Mouse (Mus musculus): ENCODE measurements around the gene Araf. TPM values are rescaled to one million over a fixed set of nuclear protein-coding genes. Genes with fewer than 3 reads are reported as not detected.

Araf gene
- 86.6 and 88.3 TPM in 2 replicates for polyA plus RNA-seq (2015; fragmentation: Nextera tagmentation; extraction: Ambion mirVana)

- peak within 1 kb of the TSS; percentile 80 for H3K27ac ChIP-seq
- H3K9me3 ChIP-seq (replicated peaks; ENCODE audit: low read length): no peaks in the 10 kb centered on the region
- no peak for TF ChIP-seq CTCF (IDR thresholded peaks at IDR 0.05; ENCODE audit: low read depth)
- WGBS: 29% methylated on average over 7 of the region's 7 CpGs
- H3K36me3 ChIP-seq (ENCODE audit: insufficient read depth, low read length): no peaks in the 10 kb centered on the region
- no peak for DNase-seq (ENCODE audit: low spot score)
- H3K4me3 ChIP-seq (replicated peaks; ENCODE audit: low read depth, low read length): peak within 1 kb of the TSS; percentile 41
- ATAC-seq (replicated peaks; ENCODE audit: low FRiP score, low read depth): peak; percentile 38; the same call in 1 of the 2 replicates
- no peaks in the 10 kb centered on the region for H3K4me1 ChIP-seq (replicated peaks; ENCODE audit: insufficient read depth, low read length)
- peak within 1 kb of the TSS; percentile 53 for H3K4me2 ChIP-seq (ENCODE audit: low read length)
- H3K9ac ChIP-seq (ENCODE audit: low read depth, low read length): peak within 1 kb of the TSS; percentile 59; the same call in 1 of the 2 replicates
- no peaks in the 10 kb centered on the region for H3K27me3 ChIP-seq (ENCODE audit: insufficient read depth, low read length)
Observed at GRCm38 (mm10) chrX:20797681-20798080, at the start of gene Araf. TSS of gene Araf (plus strand) at chrX:20797814.

- DNase-seq (ENCODE audit: low spot score) (no peak), ATAC-seq (replicated peaks; ENCODE audit: low FRiP score, low read depth) (no peak)
- no peak overlapping the region for H3K4me2 ChIP-seq (ENCODE audit: low read length)
- H3K9me3 ChIP-seq (replicated peaks; ENCODE audit: low read length): no peaks in the 10 kb centered on the region
- TF ChIP-seq CTCF (IDR thresholded peaks at IDR 0.05; ENCODE audit: low read depth): no peak
- no peaks in the 10 kb centered on the region for H3K36me3 ChIP-seq (ENCODE audit: insufficient read depth, low read length)
- H3K27me3 ChIP-seq (ENCODE audit: insufficient read depth, low read length): no peaks in the 10 kb centered on the region
- no peak overlapping the region for H3K9ac ChIP-seq (ENCODE audit: low read depth, low read length)
- no peaks in the 10 kb centered on the region for H3K4me1 ChIP-seq (replicated peaks; ENCODE audit: insufficient read depth, low read length)
- no peak overlapping the region for H3K4me3 ChIP-seq (replicated peaks; ENCODE audit: low read depth, low read length)
- 77% methylated on average over 2 of the region's 2 CpGs for WGBS
- H3K27ac ChIP-seq: no peak overlapping the region
Observed at GRCm38 (mm10) chrX:20748829-20749228, 48.8 kb upstream of the Araf start.

GRCm38 (mm10) chrX:20761201-20761600 lies 36.4 kb upstream of the Araf start:
- Histone ChIP-seq H3K9me3 (replicated peaks; ENCODE audit: low read length) (no peaks in the 10 kb centered on the region), H3K36me3 (ENCODE audit: insufficient read depth, low read length) (no peaks in the 10 kb centered on the region), H3K27ac (no peak overlapping the region), H3K4me1 (replicated peaks; ENCODE audit: insufficient read depth, low read length) (no peaks in the 10 kb centered on the region), H3K27me3 (ENCODE audit: insufficient read depth, low read length) (no peaks in the 10 kb centered on the region), H3K4me2 (ENCODE audit: low read length) (no peak overlapping the region), H3K9ac (ENCODE audit: low read depth, low read length) (no peak overlapping the region), H3K4me3 (replicated peaks; ENCODE audit: low read depth, low read length) (no peak overlapping the region)
- 75% methylated on average over 4 of the region's 4 CpGs for WGBS
- no peak for TF ChIP-seq CTCF (IDR thresholded peaks at IDR 0.05; ENCODE audit: low read depth)
- no peak for ATAC-seq (replicated peaks; ENCODE audit: low FRiP score, low read depth)
- no peak for DNase-seq (ENCODE audit: low spot score)

GRCm38 (mm10) chrX:20770697-20771381 lies 26.8 kb upstream of the Araf start:
- WGBS: 9% methylated on average over 1 of the region's 1 CpGs
- H3K4me2 ChIP-seq (ENCODE audit: low read length): no peak overlapping the region
- no peaks in the 10 kb centered on the region for H3K36me3 ChIP-seq (ENCODE audit: insufficient read depth, low read length)
- H3K27me3 ChIP-seq (ENCODE audit: insufficient read depth, low read length): no peaks in the 10 kb centered on the region
- no peak overlapping the region for H3K4me3 ChIP-seq (replicated peaks; ENCODE audit: low read depth, low read length)
- DNase-seq (ENCODE audit: low spot score) (peak; percentile 64), ATAC-seq (replicated peaks; ENCODE audit: low FRiP score, low read depth) (0 out of 2 replicates have a peak, but pooled peaks have one; percentile 52)
- no peak overlapping the region for H3K9ac ChIP-seq (ENCODE audit: low read depth, low read length)
- H3K4me1 ChIP-seq (replicated peaks; ENCODE audit: insufficient read depth, low read length): no peaks in the 10 kb centered on the region
- no peak overlapping the region for H3K27ac ChIP-seq
- no peaks in the 10 kb centered on the region for H3K9me3 ChIP-seq (replicated peaks; ENCODE audit: low read length)
- TF ChIP-seq CTCF (IDR thresholded peaks at IDR 0.05; ENCODE audit: low read depth): peak; percentile 87

GRCm38 (mm10) chrX:20771666-20772065 lies 25.9 kb upstream of the Araf start:
- DNase-seq (ENCODE audit: low spot score) (no peak), ATAC-seq (replicated peaks; ENCODE audit: low FRiP score, low read depth) (no peak)
- Histone ChIP-seq H3K4me1 (replicated peaks; ENCODE audit: insufficient read depth, low read length) (no peaks in the 10 kb centered on the region), H3K9me3 (replicated peaks; ENCODE audit: low read length) (no peaks in the 10 kb centered on the region), H3K27ac (no peak overlapping the region), H3K36me3 (ENCODE audit: insufficient read depth, low read length) (no peaks in the 10 kb centered on the region), H3K4me2 (ENCODE audit: low read length) (no peak overlapping the region), H3K4me3 (replicated peaks; ENCODE audit: low read depth, low read length) (no peak overlapping the region), H3K27me3 (ENCODE audit: insufficient read depth, low read length) (no peaks in the 10 kb centered on the region), H3K9ac (ENCODE audit: low read depth, low read length) (no peak overlapping the region)
- no peak for TF ChIP-seq CTCF (IDR thresholded peaks at IDR 0.05; ENCODE audit: low read depth)
- 57% methylated on average over 2 of the region's 2 CpGs for WGBS

GRCm38 (mm10) chrX:20775271-20776016 lies 22.2 kb upstream of the Araf start:
- no peak for ATAC-seq (replicated peaks; ENCODE audit: low FRiP score, low read depth)
- WGBS: 55% methylated on average over 19 of the region's 19 CpGs
- H3K27ac ChIP-seq: no peak overlapping the region
- TF ChIP-seq CTCF (IDR thresholded peaks at IDR 0.05; ENCODE audit: low read depth): no peak
- no peak for DNase-seq (ENCODE audit: low spot score)
- H3K36me3 ChIP-seq (ENCODE audit: insufficient read depth, low read length): no peaks in the 10 kb centered on the region
- no peak overlapping the region for H3K9ac ChIP-seq (ENCODE audit: low read depth, low read length)
- H3K9me3 ChIP-seq (replicated peaks; ENCODE audit: low read length): no peaks in the 10 kb centered on the region
- H3K4me1 ChIP-seq (replicated peaks; ENCODE audit: insufficient read depth, low read length): no peaks in the 10 kb centered on the region
- no peaks in the 10 kb centered on the region for H3K27me3 ChIP-seq (ENCODE audit: insufficient read depth, low read length)
- H3K4me3 ChIP-seq (replicated peaks; ENCODE audit: low read depth, low read length): no peak overlapping the region
- peak overlapping the region; percentile 3; the same call in 1 of the 2 replicates for H3K4me2 ChIP-seq (ENCODE audit: low read length)

Data from kidney, postnatal 0 days (tissue).